ENCODE assay signal across 10 mouse cellular contexts in genomic region chr8:120178124-120178514, GRCm38 (mm10). TPM values are rescaled to one million over a fixed set of nuclear protein-coding genes. Genes with fewer than 3 reads are reported as not detected.
DNase-seq lines count a peak whose midpoint lies in the region; ATAC-seq lines count a peak whose summit lies in the region.
"Had no signal": no experiment of that assay in that cellular context is flagged by ENCODE, and none has a peak within 500 bp of the region (broad histone marks: within the 10 kb centered on the region; RNA-seq: fewer than 3 reads in every experiment).

No protein-coding gene starts in this region.

- H3K4me1 ChIP-seq in intestine, embryonic 15.5 days (replicated peaks): peaks cover 29% of the 10 kb centered on the region
- H3K4me1 ChIP-seq in intestine, embryonic 16.5 days (ENCODE audit: control insufficient read depth, insufficient read depth, low read length): peaks cover 29% of the 10 kb centered on the region
- H3K4me1 ChIP-seq in forebrain, embryonic 11.5 days (replicated peaks; ENCODE audit: control insufficient read depth, insufficient read depth, low read length): peaks cover 35% of the 10 kb centered on the region
- H3K4me1 ChIP-seq in limb, embryonic 11.5 days (ENCODE audit: control insufficient read depth, insufficient read depth, low read length): peaks cover 29% of the 10 kb centered on the region
- peaks cover 50% of the 10 kb centered on the region for H3K4me1 ChIP-seq in neural tube, embryonic 13.5 days (replicated peaks)

- H3K27ac ChIP-seq in intestine, embryonic 15.5 days: peak overlapping the region; percentile 4; the same call in 1 of the 2 replicates
- no peak overlapping the region for H3K27ac ChIP-seq in intestine, embryonic 16.5 days (ENCODE audit: low read length)
- peak overlapping the region; percentile 75 for H3K27ac ChIP-seq in forebrain, embryonic 11.5 days (ENCODE audit: low read depth, low read length)
- H3K27ac ChIP-seq in limb, embryonic 11.5 days (replicated peaks; ENCODE audit: low read depth, low read length): peak overlapping the region; percentile 59; the same call in 1 of the 2 replicates
- H3K27ac ChIP-seq in neural tube, embryonic 13.5 days (replicated peaks): peak overlapping the region; percentile 86
- H3K27ac ChIP-seq: left cerebral cortex, adult 2 months had no signal

- no peaks in the 10 kb centered on the region for H3K36me3 ChIP-seq in intestine, embryonic 15.5 days
- no peaks in the 10 kb centered on the region for H3K36me3 ChIP-seq in intestine, embryonic 16.5 days (ENCODE audit: control insufficient read depth, insufficient read depth, low read length)
- no peaks in the 10 kb centered on the region for H3K36me3 ChIP-seq in forebrain, embryonic 11.5 days (ENCODE audit: control insufficient read depth, insufficient read depth, low read length)
- no peaks in the 10 kb centered on the region for H3K36me3 ChIP-seq in limb, embryonic 11.5 days (ENCODE audit: control insufficient read depth, insufficient read depth, low read length)
- no peaks in the 10 kb centered on the region for H3K36me3 ChIP-seq in neural tube, embryonic 13.5 days

- no peak overlapping the region for H3K9ac ChIP-seq in intestine, embryonic 15.5 days
- H3K9ac ChIP-seq in intestine, embryonic 16.5 days (ENCODE audit: low read depth, low read length): no peak overlapping the region
- H3K9ac ChIP-seq in forebrain, embryonic 11.5 days (ENCODE audit: low read length): peak overlapping the region; percentile 39
- no peak overlapping the region for H3K9ac ChIP-seq in limb, embryonic 11.5 days (ENCODE audit: low read length)
- peak overlapping the region; percentile 59; the same call in 1 of the 2 replicates for H3K9ac ChIP-seq in neural tube, embryonic 13.5 days

- H3K27me3 ChIP-seq in intestine, embryonic 15.5 days (replicated peaks): peaks cover 13% of the 10 kb centered on the region; the same call in 1 of the 2 replicates
- H3K27me3 ChIP-seq in intestine, embryonic 16.5 days (replicated peaks; ENCODE audit: control insufficient read depth, insufficient read depth, low read length): peaks cover 5% of the 10 kb centered on the region; the same call in 1 of the 2 replicates
- peaks cover 6% of the 10 kb centered on the region; the same call in 1 of the 2 replicates for H3K27me3 ChIP-seq in forebrain, embryonic 11.5 days (ENCODE audit: control insufficient read depth, insufficient read depth, low read length)
- 0 out of 2 replicates have a peak, but pooled peaks cover 2% of the 10 kb centered on the region for H3K27me3 ChIP-seq in limb, embryonic 11.5 days (ENCODE audit: control insufficient read depth, insufficient read depth, low read length)
- H3K27me3 ChIP-seq in neural tube, embryonic 13.5 days: peaks cover 15% of the 10 kb centered on the region

- no peak overlapping the region for H3K4me3 ChIP-seq in intestine, embryonic 15.5 days (replicated peaks)
- no peak overlapping the region for H3K4me3 ChIP-seq in intestine, embryonic 16.5 days (ENCODE audit: low read length)
- no peak overlapping the region; the same call in 1 of the 2 replicates for H3K4me3 ChIP-seq in forebrain, embryonic 11.5 days (ENCODE audit: low read depth, low read length)
- no peak overlapping the region for H3K4me3 ChIP-seq in limb, embryonic 11.5 days (ENCODE audit: low read depth, low read length)
- no peak overlapping the region for H3K4me3 ChIP-seq in neural tube, embryonic 13.5 days
- H3K4me3 ChIP-seq: erythroblast, embryonic 14.5 days; left cerebral cortex, adult 2 months had no signal

- no peaks in the 10 kb centered on the region for H3K9me3 ChIP-seq in intestine, embryonic 15.5 days
- H3K9me3 ChIP-seq in intestine, embryonic 16.5 days (ENCODE audit: control insufficient read depth, low read length): no peaks in the 10 kb centered on the region
- no peaks in the 10 kb centered on the region for H3K9me3 ChIP-seq in forebrain, embryonic 11.5 days (ENCODE audit: control insufficient read depth, low read length)
- no peaks in the 10 kb centered on the region for H3K9me3 ChIP-seq in limb, embryonic 11.5 days (ENCODE audit: control insufficient read depth, low read length)
- H3K9me3 ChIP-seq in neural tube, embryonic 13.5 days: no peaks in the 10 kb centered on the region

- H3K4me2 ChIP-seq in intestine, embryonic 15.5 days (replicated peaks): peak overlapping the region; percentile 54
- no peak overlapping the region for H3K4me2 ChIP-seq in intestine, embryonic 16.5 days (ENCODE audit: low read depth, low read length)
- peak overlapping the region; percentile 51 for H3K4me2 ChIP-seq in forebrain, embryonic 11.5 days (ENCODE audit: low read depth, low read length, severe bottlenecking)
- H3K4me2 ChIP-seq in limb, embryonic 11.5 days (ENCODE audit: low read depth, severe bottlenecking): peak overlapping the region; percentile 58
- H3K4me2 ChIP-seq in neural tube, embryonic 13.5 days: peak overlapping the region; percentile 44

- 10% methylated on average over 10 of the region's 10 CpGs for WGBS in intestine, embryonic 15.5 days
- WGBS in intestine, embryonic 16.5 days: 17% methylated on average over 10 of the region's 10 CpGs
- WGBS in forebrain, embryonic 11.5 days: 3% methylated on average over 10 of the region's 10 CpGs
- 7% methylated on average over 10 of the region's 10 CpGs for WGBS in limb, embryonic 11.5 days
- 3% methylated on average over 10 of the region's 10 CpGs for WGBS in neural tube, embryonic 13.5 days

- ATAC-seq in intestine, embryonic 15.5 days: no peak
- ATAC-seq in intestine, embryonic 16.5 days: no peak
- ATAC-seq in forebrain, embryonic 11.5 days (replicated peaks; ENCODE audit: low FRiP score): no peak
- no peak for ATAC-seq in limb, embryonic 11.5 days (ENCODE audit: insufficient number of reproducible peaks, low FRiP score, low TSS enrichment, low read depth)
- no peak for ATAC-seq in neural tube, embryonic 13.5 days (ENCODE audit: low read depth)
- no peak for ATAC-seq in frontal cortex, adult (ENCODE audit: low TSS enrichment)

- no peak for DNase-seq in forebrain, embryonic 11.5 days (ENCODE audit: low spot score)
- no peak for DNase-seq in limb, embryonic 11.5 days (ENCODE audit: low spot score)
- no peak for DNase-seq in urinary bladder, postnatal 14 days (ENCODE audit: low spot score)
- no peak for DNase-seq in gastrocnemius, adult 8-10 months (ENCODE audit: low spot score in 2 of 2)

RNA-seq across cellular contexts. Expression of gene Fam92b, which starts 0.9 kb away (rescaled TPM):
- polyA plus RNA-seq in intestine, embryonic 15.5 days (2015; fragmentation: Nextera tagmentation; extraction: Ambion mirVana): 0.78 and 0.93 TPM in 2 replicates
- polyA plus RNA-seq in intestine, embryonic 16.5 days (2015; fragmentation: Nextera tagmentation; extraction: Ambion mirVana): 0.55 and 0.67 TPM in 2 replicates
- polyA plus RNA-seq in forebrain, embryonic 11.5 days (2014; fragmentation: Nextera tagmentation; extraction: Ambion mirVana): 2.0 and 2.1 TPM in 2 replicates
- polyA plus RNA-seq in limb, embryonic 11.5 days (2014; fragmentation: Nextera tagmentation; extraction: Ambion mirVana): 0.16 and 0.27 TPM in 2 replicates
- polyA plus RNA-seq in neural tube, embryonic 13.5 days (2015; fragmentation: Nextera tagmentation; extraction: Ambion mirVana): 2.3 and 2.7 TPM in 2 replicates
- total RNA-seq in gastrocnemius, adult 8-10 months (2022): not detected
- polyA plus RNA-seq: erythroblast, embryonic 14.5 days had no signal

RNA-seq across cellular contexts. Expression of gene Gse1, which starts 50.1 kb away (rescaled TPM):
- polyA plus RNA-seq in intestine, embryonic 15.5 days (2015; fragmentation: Nextera tagmentation; extraction: Ambion mirVana): 7.9 and 9.6 TPM in 2 replicates
- polyA plus RNA-seq in intestine, embryonic 16.5 days (2015; fragmentation: Nextera tagmentation; extraction: Ambion mirVana): 7.3 and 8.3 TPM in 2 replicates
- 22.2 and 23.6 TPM in 2 replicates for polyA plus RNA-seq in forebrain, embryonic 11.5 days (2014; fragmentation: Nextera tagmentation; extraction: Ambion mirVana)
- polyA plus RNA-seq in limb, embryonic 11.5 days (2014; fragmentation: Nextera tagmentation; extraction: Ambion mirVana): 6.6 and 8.2 TPM in 2 replicates
- polyA plus RNA-seq in neural tube, embryonic 13.5 days (2015; fragmentation: Nextera tagmentation; extraction: Ambion mirVana): 17.0 and 17.1 TPM in 2 replicates
- 10 to 100 TPM; 32.6 to 36.2 (median 34.6) TPM for total RNA-seq in gastrocnemius, adult 8-10 months (2022)

Comparison
In these comparisons a context has a peak if more than half of its experiments do, and no peak if none do; other contexts are left out.
1. H3K9ac ChIP-seq: peak in forebrain, embryonic 11.5 days (single experiment) and neural tube, embryonic 13.5 days (single experiment); none in intestine, embryonic 15.5 days (single experiment), intestine, embryonic 16.5 days (single experiment) and limb, embryonic 11.5 days (single experiment).